Mouse (Mus musculus) forebrain, embryonic 11.5 days (tissue): Measurements from ENCODE around the gene Scrn1. TPM values are rescaled to one million over a fixed set of nuclear protein-coding genes. Genes with fewer than 3 reads are reported as not detected.

Experiments used
- ATAC-seq: fragments of 200-750 bp; cut with Nextera tagmentation; replicated peaks from 2 replicates; pipeline ENCODE4 v1.8.0; 2017; ENCODE audit warnings: moderate TSS enrichment; ENCODE audit not compliant: low FRiP score
- DNase-seq: peaks from one replicate; pipeline ENCODE4 v3.0.0-alpha.2; 2017; ENCODE audit warnings: low spot score
- H3K27ac ChIP-seq: fragments of 300-500 bp; sonication (generic); 2 replicates; pipeline ENCODE4 v1.5.1; 2014; ENCODE audit warnings: low read depth, low read length
- H3K27me3 ChIP-seq: fragments of 300-500 bp; sonication (generic); 2 replicates; pipeline ENCODE4 v1.6.1; 2014; ENCODE audit warnings: mild to moderate bottlenecking, low read length, mixed read lengths; ENCODE audit not compliant: control insufficient read depth, insufficient read depth
- H3K36me3 ChIP-seq: fragments of 300-500 bp; sonication (generic); 2 replicates; pipeline ENCODE4 v1.6.1; 2014; ENCODE audit warnings: mild to moderate bottlenecking, low read length, moderate library complexity, mixed read lengths; ENCODE audit not compliant: control insufficient read depth, insufficient read depth
- H3K4me1 ChIP-seq: fragments of 300-500 bp; sonication (generic); replicated peaks from 2 replicates; pipeline ENCODE4 v1.6.1; 2014; ENCODE audit warnings: low read length, mixed read lengths; ENCODE audit not compliant: control insufficient read depth, insufficient read depth
- H3K4me2 ChIP-seq: fragments of 300-500 bp; sonication (generic); 2 replicates; pipeline ENCODE4 v1.6.1; 2014; ENCODE audit warnings: low read depth, mild to moderate bottlenecking, low read length, moderate library complexity, mixed read lengths; ENCODE audit not compliant: severe bottlenecking
- H3K4me3 ChIP-seq: fragments of 300-500 bp; sonication (generic); 2 replicates; pipeline ENCODE4 v1.5.1; 2014; ENCODE audit warnings: low read depth, low read length
- H3K9ac ChIP-seq: fragments of 300-500 bp; sonication (generic); 2 replicates; pipeline ENCODE4 v1.6.1; 2014; ENCODE audit warnings: low read length
- H3K9me3 ChIP-seq: fragments of 300-500 bp; sonication (generic); 2 replicates; pipeline ENCODE4 v1.6.1; 2016; ENCODE audit warnings: low read length, mixed read lengths; ENCODE audit not compliant: control insufficient read depth
- WGBS: fragments of 180-500 bp; shearing (Covaris S2); extraction: QIAGEN DNeasy Blood & Tissue Kit; methylation state at CpG from one replicate; pipeline ENCODE4 v1.1.7; 2014; 5-methylcytosine and 5-hydroxymethylcytosine counted together
- polyA plus RNA-seq: library from polyadenylated mRNA; unstranded; fragments of >200 nt; fragmentation: Nextera tagmentation; extraction: Ambion mirVana; gene quantifications from 2 replicates; pipeline ENCODE4 v1.2.1, GENCODE M21; 2014

Gene Scrn1
- polyA plus RNA-seq, 1 experiment from 2014 or later: 102 TPM

- Histone ChIP-seq H3K9me3 (no peaks in the 10 kb centered on the region), H3K36me3 (no peaks in the 10 kb centered on the region), H3K27ac (no peak overlapping the region), H3K4me1 (peaks cover 24% of the 10 kb centered on the region), H3K4me2 (no peak overlapping the region), H3K27me3 (no peaks in the 10 kb centered on the region), H3K9ac (no peak overlapping the region), H3K4me3 (no peak overlapping the region)
- WGBS: 77% methylated on average over 7 of the region's 7 CpGs
- ATAC-seq (no peak), DNase-seq (no peak)
Measured at GRCm38 (mm10) chr6:54558466-54558865, 7.8 kb downstream of the Scrn1 start.

DNA sequence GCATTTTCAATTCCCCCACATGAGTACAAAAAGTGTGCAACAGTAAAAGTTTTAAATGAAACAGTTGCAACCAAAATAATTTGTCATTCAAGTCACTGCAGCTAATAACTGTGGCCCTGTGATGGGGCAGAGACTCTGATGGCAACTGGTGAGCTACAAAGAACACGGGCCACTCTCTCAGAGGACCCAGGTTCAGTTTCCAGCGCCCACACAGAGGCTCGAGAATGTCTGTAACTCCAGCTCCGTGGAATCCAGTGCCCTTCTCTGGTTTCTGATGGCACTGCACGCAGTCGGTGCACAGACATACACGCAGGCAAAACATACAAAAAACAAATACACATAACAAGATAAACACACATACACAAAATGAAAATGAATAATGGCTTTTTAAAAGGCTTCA, 8.6 kb downstream of the Scrn1 start:
- H3K4me1 ChIP-seq: peaks cover 27% of the 10 kb centered on the region
- H3K27me3 ChIP-seq: no peaks in the 10 kb centered on the region

DNA sequence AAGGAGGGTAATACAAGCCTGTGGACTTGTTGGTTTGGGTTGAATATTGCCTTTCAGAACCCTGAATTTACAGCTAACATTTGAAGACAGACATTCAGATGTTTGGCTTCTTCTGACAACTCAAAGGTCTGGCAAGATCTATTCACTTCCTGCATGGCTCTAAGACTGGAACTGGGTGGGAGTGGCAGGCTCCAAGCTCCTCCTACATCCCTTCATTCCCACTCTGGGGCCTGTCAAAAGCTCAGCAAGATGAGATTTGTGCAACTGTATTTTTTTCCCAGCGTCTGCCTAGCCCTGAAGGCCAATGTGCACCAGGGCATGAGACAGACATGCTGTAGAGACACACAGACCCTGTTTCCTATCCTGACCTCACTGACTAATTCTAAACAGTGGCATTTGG, 10.5 kb downstream of the Scrn1 start:
- no peak for ATAC-seq
- peak overlapping the region; percentile 87 for H3K27ac ChIP-seq
- peak overlapping the region; percentile 39 for H3K9ac ChIP-seq
- no peaks in the 10 kb centered on the region for H3K9me3 ChIP-seq
- no peak for DNase-seq
- WGBS: 33% methylated on average over 1 of the region's 1 CpGs
- H3K4me2 ChIP-seq: no peak overlapping the region
- H3K36me3 ChIP-seq: no peaks in the 10 kb centered on the region
- H3K4me1 ChIP-seq: peaks cover 34% of the 10 kb centered on the region
- H3K27me3 ChIP-seq: no peaks in the 10 kb centered on the region
- no peak overlapping the region for H3K4me3 ChIP-seq

More for the DNA sequence above, 8.6 kb downstream of the Scrn1 start:
- H3K4me3 ChIP-seq: no peak overlapping the region
- no peak overlapping the region for H3K4me2 ChIP-seq
- no peak for DNase-seq
- H3K9ac ChIP-seq: no peak overlapping the region
- H3K36me3 ChIP-seq: no peaks in the 10 kb centered on the region
- no peak for ATAC-seq
- H3K27ac ChIP-seq: no peak overlapping the region
- WGBS: 93% methylated on average over 7 of the region's 7 CpGs
- no peaks in the 10 kb centered on the region for H3K9me3 ChIP-seq

DNA sequence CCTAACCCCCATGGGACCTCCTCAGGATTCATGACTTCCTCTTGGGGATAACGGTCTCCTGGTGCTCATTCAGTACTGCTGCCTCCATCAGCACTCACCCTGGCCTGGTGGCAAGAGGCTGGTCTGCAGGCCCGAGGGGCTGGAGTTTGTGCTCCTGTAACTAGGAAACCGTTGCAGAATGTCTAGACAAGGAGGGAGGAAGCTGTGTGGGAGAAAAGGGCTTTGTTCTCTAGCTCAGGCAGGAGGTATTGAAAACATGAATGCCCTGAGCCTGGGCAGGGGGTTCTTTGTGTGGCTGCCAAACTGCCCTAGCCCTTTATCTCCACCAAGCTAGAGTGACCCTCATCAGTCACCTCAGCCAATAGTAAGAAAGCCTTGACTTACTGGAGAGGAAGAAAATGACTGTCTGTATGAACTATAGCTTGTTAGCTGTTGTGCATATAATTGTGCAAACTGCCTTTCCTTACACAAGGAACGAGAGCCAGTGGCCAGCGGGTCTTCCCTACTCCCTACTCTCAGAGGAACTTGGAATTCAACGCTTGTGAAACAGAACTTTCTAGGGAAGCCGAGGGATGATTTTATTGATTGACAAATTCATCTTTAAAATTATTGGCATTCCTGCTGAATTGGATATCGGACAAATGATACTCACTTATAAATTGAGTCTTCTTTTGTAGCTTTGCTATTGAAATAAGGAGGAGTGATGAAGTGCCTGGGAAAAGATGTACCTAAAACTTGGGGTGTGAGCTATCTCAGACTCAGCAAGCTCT, 11.8 kb downstream of the Scrn1 start:
- Histone ChIP-seq H3K9ac (peak overlapping the region; percentile 39; the same call in 1 of the 2 replicates), H3K36me3 (no peaks in the 10 kb centered on the region), H3K27ac (peak overlapping the region; percentile 87), H3K27me3 (no peaks in the 10 kb centered on the region), H3K9me3 (no peaks in the 10 kb centered on the region), H3K4me2 (peak overlapping the region; percentile 1; the same call in 1 of the 2 replicates), H3K4me3 (no peak overlapping the region), H3K4me1 (peaks cover 34% of the 10 kb centered on the region)
- peak; percentile 88 for DNase-seq
- 11% methylated on average over 8 of the region's 8 CpGs for WGBS
- peak; percentile 88 for ATAC-seq

DNA sequence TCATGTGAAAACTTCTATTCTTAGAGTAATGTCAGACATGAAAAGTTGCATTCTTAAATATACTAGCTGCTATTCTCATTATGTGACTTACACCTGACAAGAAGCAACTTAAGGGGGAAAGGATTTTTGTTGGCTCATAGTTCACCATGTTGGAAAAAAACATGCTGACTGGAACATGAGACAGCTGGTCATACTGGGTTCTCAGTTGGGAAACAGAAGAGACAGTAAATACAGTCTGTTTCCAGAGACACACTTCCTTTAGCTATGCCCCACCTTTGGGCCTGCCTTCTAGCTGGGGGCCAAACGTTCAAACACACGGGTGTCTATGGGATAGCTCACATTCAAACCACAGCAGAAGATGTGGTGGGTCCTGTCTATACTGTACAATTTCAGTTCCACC, 12.7 kb downstream of the Scrn1 start:
- peak overlapping the region; percentile 1; the same call in 1 of the 2 replicates for H3K4me2 ChIP-seq
- 55% methylated on average over 2 of the region's 2 CpGs for WGBS

DNA sequence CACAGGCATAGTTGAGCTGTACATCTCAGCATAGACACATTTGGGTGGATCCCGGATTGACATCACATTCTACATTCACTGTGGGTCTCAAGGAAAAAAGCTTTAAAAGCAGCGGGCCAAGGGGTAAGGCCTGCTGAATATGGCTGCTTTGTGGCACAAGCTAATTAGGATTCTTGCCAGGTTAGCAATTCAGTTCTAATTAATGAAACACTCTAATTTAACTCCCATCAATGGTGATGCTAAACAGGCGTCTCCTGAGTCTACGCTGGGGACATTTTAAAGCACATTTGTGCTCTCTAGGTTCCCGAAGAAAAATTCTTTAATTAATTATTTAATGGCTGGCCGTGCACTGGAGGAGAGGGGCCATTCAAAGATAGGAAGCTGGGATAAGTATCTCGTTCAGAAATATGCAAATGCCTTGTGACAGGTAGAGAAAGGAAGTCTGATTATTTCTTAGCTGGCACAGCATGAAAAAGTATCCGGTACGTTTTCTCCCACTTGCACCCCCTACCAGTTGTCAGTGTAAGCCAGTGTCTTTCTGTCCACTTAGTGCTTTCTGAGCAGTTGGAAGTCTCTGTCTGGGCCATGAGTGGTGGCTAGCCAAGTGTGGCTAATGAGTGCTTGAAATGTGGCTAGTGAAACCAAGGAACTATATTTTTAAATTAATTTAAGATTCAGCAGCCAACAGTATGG, 13.4 kb downstream of the Scrn1 start:
- no peaks in the 10 kb centered on the region for H3K36me3 ChIP-seq
- H3K4me1 ChIP-seq: peaks cover 32% of the 10 kb centered on the region
- DNase-seq: peak; percentile 66
- no peaks in the 10 kb centered on the region for H3K27me3 ChIP-seq
- H3K9ac ChIP-seq: no peak overlapping the region
- peak; percentile 85 for ATAC-seq
- H3K27ac ChIP-seq: peak overlapping the region; percentile 87
- 19% methylated on average over 9 of the region's 9 CpGs for WGBS
- H3K9me3 ChIP-seq: no peaks in the 10 kb centered on the region
- no peak overlapping the region for H3K4me2 ChIP-seq
- H3K4me3 ChIP-seq: no peak overlapping the region

More for the DNA sequence above, 12.7 kb downstream of the Scrn1 start:
- H3K9ac ChIP-seq: peak overlapping the region; percentile 21; the same call in 1 of the 2 replicates
- peak overlapping the region; percentile 87 for H3K27ac ChIP-seq
- DNase-seq (no peak), ATAC-seq (no peak)
- no peaks in the 10 kb centered on the region for H3K36me3 ChIP-seq
- peaks cover 34% of the 10 kb centered on the region for H3K4me1 ChIP-seq
- H3K4me3 ChIP-seq: no peak overlapping the region
- no peaks in the 10 kb centered on the region for H3K27me3 ChIP-seq
- no peaks in the 10 kb centered on the region for H3K9me3 ChIP-seq

- Histone ChIP-seq H3K36me3 (no peaks in the 10 kb centered on the region), H3K9ac (no peak overlapping the region), H3K27me3 (no peaks in the 10 kb centered on the region), H3K4me2 (no peak overlapping the region), H3K9me3 (no peaks in the 10 kb centered on the region), H3K4me3 (no peak overlapping the region), H3K4me1 (peaks cover 29% of the 10 kb centered on the region), H3K27ac (no peak overlapping the region)
- 68% methylated on average over 6 of the region's 7 CpGs for WGBS
- ATAC-seq (no peak), DNase-seq (no peak)
Measured at GRCm38 (mm10) chr6:54550801-54551323, 15.4 kb downstream of the Scrn1 start.

GRCm38 (mm10) chr6:54549311-54549710, 17.0 kb downstream of the Scrn1 start:
- WGBS: 72% methylated on average over 4 of the region's 4 CpGs
- H3K4me2 ChIP-seq: no peak overlapping the region
- no peak for DNase-seq
- no peak overlapping the region for H3K9ac ChIP-seq
- no peaks in the 10 kb centered on the region; the same call in 1 of the 2 replicates for H3K36me3 ChIP-seq
- no peaks in the 10 kb centered on the region for H3K9me3 ChIP-seq
- H3K4me1 ChIP-seq: peaks cover 19% of the 10 kb centered on the region
- no peak overlapping the region for H3K4me3 ChIP-seq
- no peaks in the 10 kb centered on the region for H3K27me3 ChIP-seq
- no peak overlapping the region for H3K27ac ChIP-seq
- no peak for ATAC-seq
